Mouse (Mus musculus): Measurements from ENCODE around the gene Kxd1. TPM values are rescaled to one million over a fixed set of nuclear protein-coding genes. Genes with fewer than 3 reads are reported as not detected.

Kxd1 gene
- polyA plus RNA-seq, 2 experiments: 52.5 to 60.3 TPM

DNA sequence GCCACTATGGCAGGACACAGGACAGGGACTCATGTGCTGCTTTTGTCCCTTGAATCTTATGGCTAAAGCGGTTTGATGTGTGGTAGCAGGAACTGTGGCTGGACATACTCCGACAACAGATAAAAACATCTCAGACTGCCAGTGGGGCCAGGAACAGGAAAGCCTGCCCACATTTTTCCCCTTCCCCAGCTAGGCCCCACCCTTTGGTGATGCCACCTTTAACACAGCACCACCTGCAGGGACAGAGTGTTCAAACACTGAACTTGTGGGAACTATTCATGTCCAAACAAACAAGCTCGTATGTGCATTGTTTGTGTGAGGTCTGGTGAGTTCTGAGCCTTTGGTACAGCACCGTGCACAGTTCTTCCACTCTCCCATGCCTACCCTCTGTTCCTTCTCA lies 30.6 kb upstream of the Kxd1 start:
- Histone ChIP-seq H3K4me2 (replicated peaks; ENCODE audit: low read depth, low read length, severe bottlenecking) (no peak overlapping the region), H3K27me3 (ENCODE audit: control insufficient read depth, insufficient read depth, low read length) (no peaks in the 10 kb centered on the region), H3K27ac (replicated peaks; ENCODE audit: low read depth, low read length) (no peak overlapping the region), H3K4me1 (ENCODE audit: control insufficient read depth, insufficient read depth, low read length) (no peaks in the 10 kb centered on the region), H3K36me3 (ENCODE audit: control insufficient read depth, insufficient read depth, low read length) (peaks cover 3% of the 10 kb centered on the region; the same call in 1 of the 2 replicates), H3K9ac (ENCODE audit: low read depth, low read length, severe bottlenecking) (no peak overlapping the region), H3K4me3 (replicated peaks; ENCODE audit: low read length) (no peak overlapping the region), H3K9me3 (ENCODE audit: control insufficient read depth, low read length) (no peaks in the 10 kb centered on the region)
- no peak for DNase-seq (ENCODE audit: low spot score)
- no peak for ATAC-seq (ENCODE audit: low FRiP score, low read depth)
- WGBS: 62% methylated on average over 4 of the region's 4 CpGs
- no peak for TF ChIP-seq POLR2A (IDR thresholded peaks at IDR 0.05; ENCODE audit: borderline replicate concordance, extremely low read depth, insufficient read depth, insufficient read length)

DNA sequence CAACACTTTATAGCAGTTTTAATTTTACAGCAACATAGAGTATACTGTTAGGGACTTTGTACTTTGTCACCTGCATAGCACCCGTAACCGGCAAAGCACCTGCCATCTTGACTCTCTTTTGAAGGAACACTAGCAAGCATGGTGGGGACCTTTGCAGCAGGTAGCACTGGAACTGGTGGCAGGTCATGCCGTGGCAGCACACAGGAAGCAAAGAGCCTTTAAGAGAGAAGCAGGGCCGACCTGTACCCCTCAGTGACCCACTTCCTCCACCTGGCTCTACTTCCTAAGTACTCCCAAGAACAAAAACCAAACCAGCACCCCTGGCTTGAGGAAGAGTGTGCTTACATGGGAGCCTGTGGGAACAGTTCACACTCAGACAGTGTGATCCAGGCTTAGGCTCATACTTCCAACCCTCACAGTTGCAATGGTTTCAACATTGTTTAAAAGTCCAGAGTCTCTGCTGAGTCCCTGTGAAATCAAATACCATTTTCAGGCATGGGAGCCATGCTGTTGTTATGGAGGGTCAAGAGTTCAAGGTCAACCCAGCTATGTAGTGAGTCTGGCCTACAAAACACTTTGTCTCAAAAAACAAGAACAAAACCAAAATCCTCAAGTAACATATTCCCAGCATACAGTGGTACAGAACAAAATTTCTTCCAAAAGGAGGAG lies 27.5 kb upstream of the Kxd1 start:
- Histone ChIP-seq H3K9me3 (ENCODE audit: control insufficient read depth, low read length) (no peaks in the 10 kb centered on the region), H3K36me3 (ENCODE audit: control insufficient read depth, insufficient read depth, low read length) (peaks cover 3% of the 10 kb centered on the region; the same call in 1 of the 2 replicates), H3K4me3 (replicated peaks; ENCODE audit: low read length) (no peak overlapping the region), H3K4me1 (ENCODE audit: control insufficient read depth, insufficient read depth, low read length) (no peaks in the 10 kb centered on the region), H3K27ac (replicated peaks; ENCODE audit: low read depth, low read length) (no peak overlapping the region), H3K9ac (ENCODE audit: low read depth, low read length, severe bottlenecking) (no peak overlapping the region), H3K4me2 (replicated peaks; ENCODE audit: low read depth, low read length, severe bottlenecking) (no peak overlapping the region), H3K27me3 (ENCODE audit: control insufficient read depth, insufficient read depth, low read length) (no peaks in the 10 kb centered on the region)
- TF ChIP-seq POLR2A (IDR thresholded peaks at IDR 0.05; ENCODE audit: borderline replicate concordance, extremely low read depth, insufficient read depth, insufficient read length): no peak
- no peak for ATAC-seq (ENCODE audit: low FRiP score, low read depth)
- no peak for DNase-seq (ENCODE audit: low spot score)
- WGBS: 88% methylated on average over 4 of the region's 4 CpGs

DNA sequence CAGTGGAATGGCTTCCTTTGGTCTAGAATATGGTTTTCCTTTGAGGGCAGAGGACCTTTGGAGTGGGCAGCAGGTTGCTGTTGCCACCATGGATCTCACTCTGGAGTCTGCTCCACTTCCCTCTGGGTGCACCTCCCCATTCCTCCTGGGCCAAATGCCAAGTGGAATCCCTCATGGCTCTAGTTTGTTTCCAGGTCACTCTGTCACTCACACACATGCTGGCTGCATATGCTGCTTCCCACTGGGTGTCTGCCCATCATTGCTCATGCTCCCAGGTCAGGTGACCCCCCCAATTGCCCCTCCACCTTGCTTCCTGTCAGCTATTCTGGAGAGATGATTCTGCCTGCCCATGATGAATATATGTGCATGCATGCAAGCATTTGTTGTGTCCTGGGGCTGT lies 26.0 kb upstream of the Kxd1 start:
- no peak for ATAC-seq (ENCODE audit: low FRiP score, low read depth)
- DNase-seq (ENCODE audit: low spot score): no peak

DNA sequence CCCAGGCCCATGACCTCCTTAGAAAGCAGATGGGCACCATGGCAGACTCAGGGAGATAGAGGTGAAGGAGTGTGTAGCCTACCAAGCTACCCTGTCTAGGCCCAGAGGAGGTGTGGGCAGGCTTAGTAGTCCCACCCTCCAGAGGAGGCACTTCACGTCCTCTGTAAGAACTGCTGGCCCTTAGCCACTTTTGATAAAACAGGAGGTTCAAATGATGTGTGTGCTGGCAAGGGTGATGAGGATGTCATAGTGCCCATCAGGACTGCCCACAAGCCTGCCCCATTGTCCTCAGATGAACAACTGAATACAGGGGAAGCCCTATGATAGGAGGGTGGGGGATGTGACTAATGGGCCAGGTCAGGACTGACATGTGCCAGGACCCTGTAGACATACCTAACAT lies 25.1 kb upstream of the Kxd1 start:
- H3K4me3 ChIP-seq (replicated peaks; ENCODE audit: low read length): no peak overlapping the region
- no peaks in the 10 kb centered on the region for H3K9me3 ChIP-seq (ENCODE audit: control insufficient read depth, low read length)
- H3K27me3 ChIP-seq (ENCODE audit: control insufficient read depth, insufficient read depth, low read length): no peaks in the 10 kb centered on the region
- no peak for ATAC-seq (ENCODE audit: low FRiP score, low read depth)
- H3K9ac ChIP-seq (ENCODE audit: low read depth, low read length, severe bottlenecking): no peak overlapping the region
- no peak overlapping the region for H3K4me2 ChIP-seq (replicated peaks; ENCODE audit: low read depth, low read length, severe bottlenecking)
- H3K4me1 ChIP-seq (ENCODE audit: control insufficient read depth, insufficient read depth, low read length): no peaks in the 10 kb centered on the region
- no peaks in the 10 kb centered on the region for H3K36me3 ChIP-seq (ENCODE audit: control insufficient read depth, insufficient read depth, low read length)
- no peak for DNase-seq (ENCODE audit: low spot score)
- TF ChIP-seq POLR2A (IDR thresholded peaks at IDR 0.05; ENCODE audit: borderline replicate concordance, extremely low read depth, insufficient read depth, insufficient read length): no peak
- H3K27ac ChIP-seq (replicated peaks; ENCODE audit: low read depth, low read length): no peak overlapping the region
- 72% methylated on average over 1 of the region's 1 CpGs for WGBS

More for the DNA sequence above, 26.0 kb upstream of the Kxd1 start:
- Histone ChIP-seq H3K27me3 (ENCODE audit: control insufficient read depth, insufficient read depth, low read length) (no peaks in the 10 kb centered on the region), H3K4me1 (ENCODE audit: control insufficient read depth, insufficient read depth, low read length) (no peaks in the 10 kb centered on the region), H3K9me3 (ENCODE audit: control insufficient read depth, low read length) (no peaks in the 10 kb centered on the region), H3K36me3 (ENCODE audit: control insufficient read depth, insufficient read depth, low read length) (no peaks in the 10 kb centered on the region), H3K27ac (replicated peaks; ENCODE audit: low read depth, low read length) (no peak overlapping the region), H3K9ac (ENCODE audit: low read depth, low read length, severe bottlenecking) (no peak overlapping the region), H3K4me3 (replicated peaks; ENCODE audit: low read length) (no peak overlapping the region), H3K4me2 (replicated peaks; ENCODE audit: low read depth, low read length, severe bottlenecking) (no peak overlapping the region)
- TF ChIP-seq POLR2A (IDR thresholded peaks at IDR 0.05; ENCODE audit: borderline replicate concordance, extremely low read depth, insufficient read depth, insufficient read length): no peak

DNA sequence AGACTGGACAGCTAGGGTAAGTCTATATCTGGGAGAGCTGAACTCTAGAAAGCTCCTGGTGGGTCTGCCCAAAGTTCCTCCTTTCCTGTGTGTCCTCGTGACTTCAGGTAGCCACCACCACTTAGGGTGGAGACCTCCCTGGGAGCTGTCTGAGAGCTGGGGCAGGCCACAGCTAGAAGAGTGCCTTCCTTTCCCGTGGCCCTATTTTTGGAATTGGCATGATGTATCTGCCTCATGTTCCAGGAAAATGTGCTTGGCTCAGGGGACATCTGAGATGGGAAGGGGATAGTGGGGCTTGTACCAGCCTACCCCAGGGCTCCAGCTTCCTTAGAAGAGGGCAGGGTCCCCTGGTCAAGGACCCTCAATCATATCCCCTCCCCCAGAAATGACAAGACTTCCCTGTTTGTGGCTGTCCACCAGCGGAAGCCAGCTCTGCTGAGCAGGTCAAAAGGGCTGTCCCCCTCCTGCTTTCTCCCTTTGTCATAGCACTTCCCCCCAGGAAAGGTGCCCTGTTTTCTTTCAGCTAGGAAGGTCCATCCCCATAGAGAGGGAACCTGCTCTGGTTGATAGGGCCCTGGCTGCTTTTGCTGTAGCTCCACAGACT lies 23.9 kb upstream of the Kxd1 start:
- ATAC-seq (ENCODE audit: low FRiP score, low read depth): no peak
- no peak overlapping the region for H3K27ac ChIP-seq (replicated peaks; ENCODE audit: low read depth, low read length)
- no peak overlapping the region for H3K4me3 ChIP-seq (replicated peaks; ENCODE audit: low read length)
- 69% methylated on average over 3 of the region's 3 CpGs for WGBS
- H3K36me3 ChIP-seq (ENCODE audit: control insufficient read depth, insufficient read depth, low read length): no peaks in the 10 kb centered on the region
- no peaks in the 10 kb centered on the region for H3K9me3 ChIP-seq (ENCODE audit: control insufficient read depth, low read length)
- no peak for TF ChIP-seq POLR2A (IDR thresholded peaks at IDR 0.05; ENCODE audit: borderline replicate concordance, extremely low read depth, insufficient read depth, insufficient read length)
- no peaks in the 10 kb centered on the region for H3K4me1 ChIP-seq (ENCODE audit: control insufficient read depth, insufficient read depth, low read length)
- no peak overlapping the region for H3K4me2 ChIP-seq (replicated peaks; ENCODE audit: low read depth, low read length, severe bottlenecking)
- no peaks in the 10 kb centered on the region for H3K27me3 ChIP-seq (ENCODE audit: control insufficient read depth, insufficient read depth, low read length)
- no peak overlapping the region for H3K9ac ChIP-seq (ENCODE audit: low read depth, low read length, severe bottlenecking)
- no peak for DNase-seq (ENCODE audit: low spot score)
